Mouse (Mus musculus): ENCODE data around the gene Sipa1l3.

- TF ChIP-seq CTCF (IDR thresholded peaks at IDR 0.05; ENCODE audit: control insufficient read depth, insufficient read depth, insufficient replicate concordance, low read depth, low read length) (no peak), POLR2A (IDR thresholded peaks at IDR 0.05; ENCODE audit: control insufficient read depth, low read depth, low read length) (no peak)
These were observed 36.6 kb upstream of the Sipa1l3 start for GRCm38 (mm10) chr7:29555051-29555450.

All from testis, adult 2 months (tissue).